Mouse (Mus musculus): ENCODE measurements around the gene Pex5. TPM values are rescaled to one million over a fixed set of nuclear protein-coding genes. Genes with fewer than 3 reads are reported as not detected.

Gene Pex5
- 14.2 TPM for polyA plus RNA-seq (2014; fragmentation: Illumina TruSeq; extraction: RNeasy Lipid Tissue Mini Kit (QIAGEN cat#74804); ENCODE audit: low read depth, low replicate concordance)

DNA sequence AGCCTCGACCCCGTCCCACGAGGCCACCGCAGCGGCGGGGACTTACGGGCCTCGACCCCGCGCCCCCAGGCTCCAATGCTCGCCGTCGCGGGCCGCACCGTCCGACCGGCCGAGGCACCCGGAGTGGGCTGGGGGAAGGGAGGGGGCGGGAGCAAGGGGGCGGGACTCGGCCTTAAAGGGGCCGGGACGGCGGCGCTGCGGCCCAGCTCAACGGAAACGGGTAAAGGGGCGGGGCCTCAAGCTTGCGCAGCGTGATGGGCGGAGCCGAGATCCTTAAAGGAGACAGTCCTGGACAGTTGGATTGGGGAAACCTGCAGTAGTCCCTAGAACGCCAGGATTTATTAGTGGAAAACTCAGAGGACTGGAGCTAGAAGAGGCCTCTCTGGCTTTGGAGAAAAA, at the start of gene Pex5:
Gene Pex5, minus strand, starts transcription at position 141 of the 399 bp plus-strand sequence.

Other genes with a start within 250 kb of the Pex5 start
- not detected for gene Vmn2r27, start 183.2 kb downstream of the Pex5 start, polyA plus RNA-seq (2014; fragmentation: Illumina TruSeq; extraction: RNeasy Lipid Tissue Mini Kit (QIAGEN cat#74804); ENCODE audit: low read depth, low replicate concordance)
- gene Cd163, start 110.4 kb downstream of the Pex5 start, polyA plus RNA-seq (2014; fragmentation: Illumina TruSeq; extraction: RNeasy Lipid Tissue Mini Kit (QIAGEN cat#74804); ENCODE audit: low read depth, low replicate concordance), result 6.0 TPM
- 1.3 TPM for gene Clstn3, start 49.7 kb upstream of the Pex5 start, polyA plus RNA-seq (2014; fragmentation: Illumina TruSeq; extraction: RNeasy Lipid Tissue Mini Kit (QIAGEN cat#74804); ENCODE audit: low read depth, low replicate concordance)
- gene C1rl, start 78.0 kb upstream of the Pex5 start, polyA plus RNA-seq (2014; fragmentation: Illumina TruSeq; extraction: RNeasy Lipid Tissue Mini Kit (QIAGEN cat#74804); ENCODE audit: low read depth, low replicate concordance), result 7.9 TPM
- gene C1ra, start 97.3 kb upstream of the Pex5 start, polyA plus RNA-seq (2014; fragmentation: Illumina TruSeq; extraction: RNeasy Lipid Tissue Mini Kit (QIAGEN cat#74804); ENCODE audit: low read depth, low replicate concordance), result 19.7 TPM
- 62.6 TPM for gene C1s1, start 127.3 kb upstream of the Pex5 start, polyA plus RNA-seq (2014; fragmentation: Illumina TruSeq; extraction: RNeasy Lipid Tissue Mini Kit (QIAGEN cat#74804); ENCODE audit: low read depth, low replicate concordance)
- gene C1rb, start 155.2 kb upstream of the Pex5 start, polyA plus RNA-seq (2014; fragmentation: Illumina TruSeq; extraction: RNeasy Lipid Tissue Mini Kit (QIAGEN cat#74804); ENCODE audit: low read depth, low replicate concordance), result 0.29 TPM
- gene C1s2, start 221.0 kb upstream of the Pex5 start, polyA plus RNA-seq (2014; fragmentation: Illumina TruSeq; extraction: RNeasy Lipid Tissue Mini Kit (QIAGEN cat#74804); ENCODE audit: low read depth, low replicate concordance), result 0.29 TPM
- 56.7 TPM for gene Lpcat3, start 248.0 kb upstream of the Pex5 start, polyA plus RNA-seq (2014; fragmentation: Illumina TruSeq; extraction: RNeasy Lipid Tissue Mini Kit (QIAGEN cat#74804); ENCODE audit: low read depth, low replicate concordance)